Mouse (Mus musculus): ENCODE data around the gene Rrm2. TPM values are rescaled to one million over a fixed set of nuclear protein-coding genes. Genes with fewer than 3 reads are reported as not detected.

The Rrm2 gene
- 77.4 and 166 TPM in 2 replicates for polyA plus RNA-seq (2012; rRNA removed)

DNA sequence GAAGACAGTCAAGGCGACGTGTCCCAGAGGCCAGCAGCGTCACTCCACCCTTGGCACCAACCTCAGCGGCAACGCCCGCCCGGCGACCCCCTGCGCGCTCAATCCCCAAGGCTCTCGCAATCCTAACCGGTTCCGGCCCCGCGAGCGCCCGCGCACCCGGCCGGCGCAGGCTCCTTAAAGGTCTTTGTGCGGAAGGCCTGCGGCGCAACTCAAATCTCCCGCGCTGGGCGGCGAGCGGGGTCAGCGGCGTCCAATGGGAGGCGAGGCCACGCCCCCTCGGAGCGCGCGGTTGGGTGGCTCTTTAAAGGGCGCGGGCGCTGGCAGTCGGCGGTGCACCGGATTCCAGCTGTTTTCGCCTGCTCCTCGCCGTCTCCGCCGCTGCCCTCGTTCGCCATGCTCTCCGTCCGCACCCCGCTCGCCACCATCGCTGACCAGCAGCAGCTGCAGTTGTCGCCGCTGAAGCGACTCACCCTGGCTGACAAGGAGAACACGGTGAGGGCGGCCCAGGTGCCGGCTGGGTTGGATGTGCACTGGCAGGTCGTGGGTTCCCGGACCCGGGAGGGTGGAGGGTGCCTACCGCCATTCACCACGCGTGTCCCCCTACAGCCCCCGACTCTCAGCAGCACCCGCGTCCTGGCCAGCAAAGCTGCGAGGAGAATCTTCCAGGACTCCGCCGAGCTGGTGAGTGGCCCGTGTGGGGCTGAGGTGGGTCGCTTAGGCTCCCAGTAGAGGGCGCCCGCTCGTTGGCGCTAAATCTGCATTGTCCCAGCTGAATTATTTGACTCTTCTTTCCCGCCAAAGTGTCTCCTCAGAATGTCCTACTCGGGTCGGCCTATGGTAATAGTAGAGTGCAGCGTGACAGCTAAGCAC lies at the start of gene Rrm2:
Gene Rrm2 (plus strand): TSS at position 288 of the 870 bp plus-strand sequence.
- Histone ChIP-seq H3K27me3 (ENCODE audit: control insufficient read depth, insufficient read depth, low read length) (no peaks in the 10 kb centered on the region), H3K4me3 (ENCODE audit: control insufficient read depth, insufficient read depth, low read length) (peak within 1 kb of the TSS; percentile 98), H3K36me3 (ENCODE audit: control insufficient read depth, insufficient read depth, low read length) (peaks cover 9% of the 10 kb centered on the region), H3K4me1 (replicated peaks; ENCODE audit: control insufficient read depth, insufficient read depth, low read length) (peaks cover 25% of the 10 kb centered on the region), H3K27ac (ENCODE audit: control insufficient read depth, insufficient read depth, low read length) (peak within 1 kb of the TSS; percentile 48; the same call in 1 of the 2 replicates)
- peak; percentile 95 for DNase-seq
- WGBS: under 1% methylated on average over 83 of the region's 83 CpGs
- TF ChIP-seq POLR2A (IDR thresholded peaks at IDR 0.05; ENCODE audit: control insufficient read depth, extremely low read depth, insufficient read depth, low read length, poor library complexity) (no peak; the same call in 1 of the 2 replicates), CTCF (IDR thresholded peaks at IDR 0.05; ENCODE audit: borderline replicate concordance, control insufficient read depth, extremely low read depth, insufficient read depth, low read length, poor library complexity) (peak; percentile 69; the same call in 1 of the 2 replicates)

DNA sequence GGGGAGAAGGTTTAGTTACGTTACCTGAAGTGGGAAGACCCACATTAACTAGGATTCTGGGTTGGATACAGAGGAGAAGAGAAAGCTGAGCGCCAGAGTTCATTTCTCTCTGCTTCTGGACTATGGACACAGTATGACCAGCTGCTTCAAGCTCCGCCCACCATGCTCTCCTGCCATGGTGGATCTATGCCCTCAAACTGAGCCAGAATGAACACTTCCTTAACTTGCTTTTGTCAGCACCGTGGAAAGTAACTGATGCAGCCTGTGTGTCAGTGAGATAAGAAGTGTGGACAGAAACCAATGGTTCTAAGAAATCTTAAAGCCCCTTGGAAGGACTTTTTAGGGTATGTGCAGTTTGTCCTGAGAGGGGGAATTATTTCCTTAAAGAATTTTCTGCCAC lies 49.0 kb upstream of the Rrm2 start:
- no peak for DNase-seq
- TF ChIP-seq POLR2A (IDR thresholded peaks at IDR 0.05; ENCODE audit: control insufficient read depth, extremely low read depth, insufficient read depth, low read length, poor library complexity): no peak
- Histone ChIP-seq H3K27ac (ENCODE audit: control insufficient read depth, insufficient read depth, low read length) (no peak overlapping the region), H3K4me1 (replicated peaks; ENCODE audit: control insufficient read depth, insufficient read depth, low read length) (no peaks in the 10 kb centered on the region), H3K36me3 (ENCODE audit: control insufficient read depth, insufficient read depth, low read length) (no peaks in the 10 kb centered on the region), H3K4me3 (ENCODE audit: control insufficient read depth, insufficient read depth, low read length) (no peak overlapping the region), H3K27me3 (ENCODE audit: control insufficient read depth, insufficient read depth, low read length) (no peaks in the 10 kb centered on the region)
- 92% methylated on average over 4 of the region's 4 CpGs for WGBS

DNA sequence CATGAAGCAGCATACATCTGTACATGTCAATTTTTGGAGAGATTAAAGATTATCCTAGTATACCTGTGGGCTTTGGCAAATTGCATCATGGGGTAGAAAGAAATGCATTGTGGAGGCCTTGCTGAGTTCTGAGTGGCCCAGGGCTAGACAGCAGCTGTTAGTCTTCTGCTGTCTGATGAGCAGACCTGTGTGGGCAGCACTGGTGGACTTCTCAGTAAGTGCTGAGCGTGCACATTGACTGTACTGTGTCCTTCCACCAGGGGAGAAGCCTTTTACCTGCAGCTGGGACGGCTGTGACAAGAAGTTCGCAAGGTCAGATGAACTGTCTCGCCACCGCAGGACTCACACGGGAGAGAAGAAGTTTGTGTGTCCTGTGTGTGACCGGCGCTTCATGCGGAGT lies 48.1 kb upstream of the Rrm2 start:
- Histone ChIP-seq H3K27ac (ENCODE audit: control insufficient read depth, insufficient read depth, low read length) (no peak overlapping the region), H3K4me1 (replicated peaks; ENCODE audit: control insufficient read depth, insufficient read depth, low read length) (no peaks in the 10 kb centered on the region), H3K36me3 (ENCODE audit: control insufficient read depth, insufficient read depth, low read length) (no peaks in the 10 kb centered on the region), H3K27me3 (ENCODE audit: control insufficient read depth, insufficient read depth, low read length) (no peaks in the 10 kb centered on the region), H3K4me3 (ENCODE audit: control insufficient read depth, insufficient read depth, low read length) (no peak overlapping the region)
- no peak for DNase-seq
- WGBS: 95% methylated on average over 9 of the region's 9 CpGs
- TF ChIP-seq POLR2A (IDR thresholded peaks at IDR 0.05; ENCODE audit: control insufficient read depth, extremely low read depth, insufficient read depth, low read length, poor library complexity) (no peak), CTCF (IDR thresholded peaks at IDR 0.05; ENCODE audit: borderline replicate concordance, control insufficient read depth, extremely low read depth, insufficient read depth, low read length, poor library complexity) (no peak)

DNA sequence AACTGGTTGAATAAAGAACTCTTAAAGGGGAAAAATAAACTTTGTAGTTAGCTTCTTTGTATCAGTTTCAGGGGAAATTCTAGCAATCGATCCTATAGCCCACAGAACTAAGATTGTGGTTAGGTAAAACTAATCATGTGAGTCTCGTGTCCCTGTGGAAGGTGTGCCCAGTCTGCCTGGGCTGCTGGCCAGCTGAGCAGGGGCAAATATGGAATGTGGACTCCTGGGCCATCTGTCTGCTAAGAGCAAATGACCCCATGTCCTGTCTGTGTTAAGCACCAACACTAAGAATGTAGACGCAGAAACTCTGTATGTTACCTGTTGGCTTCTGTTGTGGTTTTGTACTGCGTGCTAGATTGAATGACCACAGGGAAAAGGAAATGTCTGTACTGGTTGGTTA lies 46.9 kb upstream of the Rrm2 start:
- DNase-seq: no peak
- TF ChIP-seq CTCF (IDR thresholded peaks at IDR 0.05; ENCODE audit: borderline replicate concordance, control insufficient read depth, extremely low read depth, insufficient read depth, low read length, poor library complexity) (no peak), POLR2A (IDR thresholded peaks at IDR 0.05; ENCODE audit: control insufficient read depth, extremely low read depth, insufficient read depth, low read length, poor library complexity) (no peak)

DNA sequence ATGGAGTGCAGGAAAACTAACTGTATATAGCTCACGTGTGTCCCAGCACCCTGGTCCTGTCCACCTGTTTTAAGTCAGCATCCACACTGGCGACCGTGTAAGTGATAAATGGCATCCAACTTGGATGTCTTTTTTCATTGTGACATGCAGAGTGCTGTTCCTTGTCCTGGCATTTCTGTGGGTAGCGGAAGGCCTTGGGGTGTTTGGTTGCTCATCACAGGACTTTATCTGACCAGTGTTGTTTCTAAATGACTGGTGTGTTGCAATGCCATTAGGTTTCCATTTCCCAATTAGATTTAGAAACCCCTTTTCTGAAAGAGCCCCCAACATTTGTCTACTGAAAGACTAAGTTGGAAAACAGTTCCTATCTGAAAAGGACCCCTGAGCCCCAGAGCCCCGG lies 45.9 kb upstream of the Rrm2 start:
- no peaks in the 10 kb centered on the region for H3K27me3 ChIP-seq (ENCODE audit: control insufficient read depth, insufficient read depth, low read length)
- no peaks in the 10 kb centered on the region for H3K36me3 ChIP-seq (ENCODE audit: control insufficient read depth, insufficient read depth, low read length)
- no peak overlapping the region for H3K4me3 ChIP-seq (ENCODE audit: control insufficient read depth, insufficient read depth, low read length)
- H3K4me1 ChIP-seq (replicated peaks; ENCODE audit: control insufficient read depth, insufficient read depth, low read length): no peaks in the 10 kb centered on the region
- WGBS: 97% methylated on average over 5 of the region's 5 CpGs
- no peak overlapping the region for H3K27ac ChIP-seq (ENCODE audit: control insufficient read depth, insufficient read depth, low read length)
- TF ChIP-seq CTCF (IDR thresholded peaks at IDR 0.05; ENCODE audit: borderline replicate concordance, control insufficient read depth, extremely low read depth, insufficient read depth, low read length, poor library complexity) (no peak), POLR2A (IDR thresholded peaks at IDR 0.05; ENCODE audit: control insufficient read depth, extremely low read depth, insufficient read depth, low read length, poor library complexity) (no peak)
- DNase-seq: no peak

More for the DNA sequence above, 46.9 kb upstream of the Rrm2 start:
- Histone ChIP-seq H3K36me3 (ENCODE audit: control insufficient read depth, insufficient read depth, low read length) (no peaks in the 10 kb centered on the region), H3K4me3 (ENCODE audit: control insufficient read depth, insufficient read depth, low read length) (no peak overlapping the region), H3K4me1 (replicated peaks; ENCODE audit: control insufficient read depth, insufficient read depth, low read length) (no peaks in the 10 kb centered on the region), H3K27ac (ENCODE audit: control insufficient read depth, insufficient read depth, low read length) (no peak overlapping the region), H3K27me3 (ENCODE audit: control insufficient read depth, insufficient read depth, low read length) (no peaks in the 10 kb centered on the region)
- 49% methylated on average over 4 of the region's 4 CpGs for WGBS

DNA sequence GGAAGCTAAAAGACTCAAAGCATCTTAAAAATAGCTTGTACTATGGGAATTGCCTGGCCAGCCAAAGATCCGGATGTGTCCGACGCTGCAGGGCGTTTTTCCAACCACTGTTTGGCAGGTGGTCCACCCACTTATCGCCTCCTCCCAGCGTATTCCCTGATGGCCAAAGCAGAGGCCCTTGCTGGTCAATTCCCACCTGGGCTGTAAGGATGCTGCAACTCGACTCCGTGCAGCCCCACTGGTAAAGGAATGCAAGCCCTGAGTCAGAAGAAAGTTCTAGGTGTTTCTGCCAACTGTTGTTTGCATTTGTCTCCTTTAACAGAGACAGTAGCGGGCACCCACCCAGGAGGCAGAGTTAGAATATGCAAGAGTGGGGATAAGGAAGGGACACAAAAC lies 27.9 kb upstream of the Rrm2 start:
- H3K27ac ChIP-seq (ENCODE audit: control insufficient read depth, insufficient read depth, low read length): no peak overlapping the region
- H3K4me1 ChIP-seq (replicated peaks; ENCODE audit: control insufficient read depth, insufficient read depth, low read length): no peaks in the 10 kb centered on the region
- 63% methylated on average over 9 of the region's 9 CpGs for WGBS
- H3K36me3 ChIP-seq (ENCODE audit: control insufficient read depth, insufficient read depth, low read length): no peaks in the 10 kb centered on the region
- DNase-seq: no peak
- TF ChIP-seq CTCF (IDR thresholded peaks at IDR 0.05; ENCODE audit: borderline replicate concordance, control insufficient read depth, extremely low read depth, insufficient read depth, low read length, poor library complexity) (no peak), POLR2A (IDR thresholded peaks at IDR 0.05; ENCODE audit: control insufficient read depth, extremely low read depth, insufficient read depth, low read length, poor library complexity) (no peak)
- peaks cover 14% of the 10 kb centered on the region; the same call in 1 of the 2 replicates for H3K27me3 ChIP-seq (ENCODE audit: control insufficient read depth, insufficient read depth, low read length)
- no peak overlapping the region for H3K4me3 ChIP-seq (ENCODE audit: control insufficient read depth, insufficient read depth, low read length)
